Mouse (Mus musculus): Measurements from ENCODE around the gene Rin2.

GRCm38 (mm10) chr2:145709727-145710389 lies 34.8 kb downstream of the Rin2 start:
- no peak for TF ChIP-seq E2F4 (IDR thresholded peaks at IDR 0.05; ENCODE audit: insufficient read depth)
- TF ChIP-seq POLR2A (IDR thresholded peaks at IDR 0.05; ENCODE audit: insufficient read length, low read depth) = no peak
- no peak for TF ChIP-seq TCF12 (IDR thresholded peaks at IDR 0.05; ENCODE audit: insufficient read depth, poor library complexity, severe bottlenecking)
- TF ChIP-seq MYOD1 (IDR thresholded peaks at IDR 0.05; ENCODE audit: control insufficient read depth in 1 of 3, insufficient read length in 2 of 3, low read depth in 2 of 3) = no peak
- no peak for TF ChIP-seq USF1 (IDR thresholded peaks at IDR 0.05; ENCODE audit: low read depth)
- no peak for TF ChIP-seq POLR2AphosphoS2 (IDR thresholded peaks at IDR 0.05; ENCODE audit: insufficient read length, low read depth)
- no peak for TF ChIP-seq REST (IDR thresholded peaks at IDR 0.05; ENCODE audit: insufficient read depth, insufficient read length)
- no peak for TF ChIP-seq MYOG (IDR thresholded peaks at IDR 0.05; ENCODE audit: control insufficient read depth in 1 of 3, insufficient read depth in 1 of 3, insufficient read length in 2 of 3, low read depth in 2 of 3)
- no peak for TF ChIP-seq MAX (IDR thresholded peaks at IDR 0.05; ENCODE audit: low read depth)
- TF ChIP-seq TCF3 (IDR thresholded peaks at IDR 0.05; ENCODE audit: insufficient read length, low read depth) = no peak
- TF ChIP-seq SRF (IDR thresholded peaks at IDR 0.05; ENCODE audit: control insufficient read depth, insufficient read length, low read depth) = no peak
- no peak for TF ChIP-seq CEBPB (IDR thresholded peaks at IDR 0.05; ENCODE audit: insufficient read depth, poor library complexity, severe bottlenecking)
